9 mouse cellular contexts compared by ENCODE assay signal in the genomic region with DNA sequence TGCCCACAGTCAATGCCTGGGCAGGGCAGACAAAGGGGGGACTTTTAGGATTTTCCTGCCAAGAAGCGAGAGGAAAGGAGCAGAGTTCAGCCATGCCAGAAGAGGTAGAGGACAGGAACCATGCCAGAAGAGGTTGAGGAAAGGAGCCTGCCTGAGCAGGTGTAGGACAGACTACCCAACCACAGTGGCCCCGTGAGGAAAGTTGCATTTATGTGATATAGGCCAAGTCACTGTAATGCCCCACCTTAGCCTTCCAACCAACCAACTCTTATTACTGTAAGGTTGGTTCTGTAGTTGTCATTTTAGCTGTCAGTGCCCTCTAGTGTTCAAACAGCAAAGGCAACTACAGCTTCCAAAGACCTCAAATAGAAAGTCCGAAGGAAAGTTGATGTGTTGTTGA. TPM values are rescaled to one million over a fixed set of nuclear protein-coding genes. Genes with fewer than 3 reads are reported as not detected.
A peak's percentile ranks its signal among the peaks of the same experiment; 100 is the strongest.
DNase-seq lines count a peak whose midpoint lies in the region; ATAC-seq lines count a peak whose summit lies in the region.
"Had no signal": no experiment of that assay in that cellular context is flagged by ENCODE, and none has a peak within 500 bp of the region (broad histone marks: within the 10 kb centered on the region; RNA-seq: fewer than 3 reads in every experiment).

No protein-coding gene starts in this region.

- no peaks in the 10 kb centered on the region for H3K27me3 ChIP-seq in kidney, embryonic 14.5 days (ENCODE audit: control insufficient read depth, insufficient read depth, low read length)
- H3K27me3 ChIP-seq in embryonic facial prominence, embryonic 14.5 days (replicated peaks; ENCODE audit: control insufficient read depth, insufficient read depth, low read length): no peaks in the 10 kb centered on the region
- H3K27me3 ChIP-seq: hindbrain, embryonic 15.5 days had no signal

- no peak overlapping the region for H3K9ac ChIP-seq in kidney, embryonic 14.5 days (ENCODE audit: low read depth, low read length)
- H3K9ac ChIP-seq in embryonic facial prominence, embryonic 14.5 days (ENCODE audit: low read depth, low read length): no peak overlapping the region
- H3K9ac ChIP-seq: hindbrain, embryonic 15.5 days had no signal

- H3K27ac ChIP-seq in kidney, embryonic 14.5 days (ENCODE audit: low read depth, low read length): no peak overlapping the region
- no peak overlapping the region for H3K27ac ChIP-seq in embryonic facial prominence, embryonic 14.5 days (replicated peaks; ENCODE audit: low read depth, low read length)
- H3K27ac ChIP-seq: hindbrain, embryonic 15.5 days had no signal

- H3K36me3 ChIP-seq in kidney, embryonic 14.5 days (ENCODE audit: control insufficient read depth, insufficient read depth, low read length): no peaks in the 10 kb centered on the region
- no peaks in the 10 kb centered on the region for H3K36me3 ChIP-seq in embryonic facial prominence, embryonic 14.5 days (ENCODE audit: control insufficient read depth, insufficient read depth, low read length)
- H3K36me3 ChIP-seq: hindbrain, embryonic 15.5 days had no signal

- 70% methylated on average over 3 of the region's 3 CpGs for WGBS in kidney, embryonic 14.5 days
- WGBS in embryonic facial prominence, embryonic 14.5 days: 71% methylated on average over 3 of the region's 3 CpGs

- H3K9me3 ChIP-seq in kidney, embryonic 14.5 days (ENCODE audit: control insufficient read depth, low read length): no peaks in the 10 kb centered on the region
- H3K9me3 ChIP-seq in embryonic facial prominence, embryonic 14.5 days (ENCODE audit: control insufficient read depth, low read length): no peaks in the 10 kb centered on the region
- H3K9me3 ChIP-seq: hindbrain, embryonic 15.5 days had no signal

- no peak overlapping the region for H3K4me2 ChIP-seq in kidney, embryonic 14.5 days (replicated peaks; ENCODE audit: low read depth, low read length)
- H3K4me2 ChIP-seq in embryonic facial prominence, embryonic 14.5 days (ENCODE audit: low read depth, low read length): peak overlapping the region; percentile 38; the same call in 1 of the 2 replicates

- ATAC-seq in kidney, embryonic 14.5 days (ENCODE audit: low FRiP score, low TSS enrichment): no peak
- ATAC-seq in embryonic facial prominence, embryonic 14.5 days (ENCODE audit: low read depth): 0 out of 2 replicates have a peak, but pooled peaks have one; percentile 33
- peak; percentile 95 for ATAC-seq in megakaryocyte progenitor cell, adult 5-6 weeks (replicated peaks; ENCODE audit: poor library complexity)

- H3K4me3 ChIP-seq in kidney, embryonic 14.5 days (ENCODE audit: low read length): no peak overlapping the region
- no peak overlapping the region for H3K4me3 ChIP-seq in embryonic facial prominence, embryonic 14.5 days (ENCODE audit: low read depth, low read length)
- H3K4me3 ChIP-seq: hindbrain, embryonic 15.5 days had no signal

- no peaks in the 10 kb centered on the region for H3K4me1 ChIP-seq in kidney, embryonic 14.5 days (ENCODE audit: control insufficient read depth, insufficient read depth, low read length)
- H3K4me1 ChIP-seq in embryonic facial prominence, embryonic 14.5 days (ENCODE audit: control insufficient read depth, insufficient read depth, low read length): no peaks in the 10 kb centered on the region
- H3K4me1 ChIP-seq: hindbrain, embryonic 15.5 days had no signal

- peak; percentile 3 for DNase-seq in kidney, adult 11 months
- peak; percentile 5 for DNase-seq in Muller cell, postnatal 12 days (ENCODE audit: inconsistent ontology term)
- peak; percentile 62 for DNase-seq in embryonic facial prominence, embryonic 14.5 days (ENCODE audit: low spot score)
- peak; percentile 39 for DNase-seq in kidney, adult 9 months
- DNase-seq in ovary, postnatal 36 days (ENCODE audit: low spot score): no peak
- DNase-seq in yolk sac, embryonic 10.5 days (ENCODE audit: low spot score): no peak

RNA-seq across cellular contexts. Expression of gene Slfn3, which starts 0.9 kb away (rescaled TPM):
- polyA plus RNA-seq in kidney, embryonic 14.5 days (2014; fragmentation: Nextera tagmentation; extraction: Ambion mirVana): 1.4 and 2.6 TPM in 2 replicates
- 1.7 TPM in 2 replicates for polyA plus RNA-seq in embryonic facial prominence, embryonic 14.5 days (2014; fragmentation: Nextera tagmentation; extraction: Ambion mirVana)
- 21.3 and 22.2 TPM in 2 replicates for total RNA-seq in megakaryocyte progenitor cell, adult 5-6 weeks (2015)
- total RNA-seq in megakaryocyte progenitor cell, adult 5-6 weeks (2017): 26.4 and 30.4 TPM in 2 replicates

RNA-seq across cellular contexts. Expression of gene Slfn4, which starts 17.0 kb away (rescaled TPM):
- 0.07 TPM in 1 of 2 replicates, not detected in the other for polyA plus RNA-seq in kidney, embryonic 14.5 days (2014; fragmentation: Nextera tagmentation; extraction: Ambion mirVana)
- 0.08 and 0.26 TPM in 2 replicates for polyA plus RNA-seq in embryonic facial prominence, embryonic 14.5 days (2014; fragmentation: Nextera tagmentation; extraction: Ambion mirVana)
- total RNA-seq in megakaryocyte progenitor cell, adult 5-6 weeks (2015): 19.0 and 22.5 TPM in 2 replicates
- 7.9 and 9.8 TPM in 2 replicates for total RNA-seq in megakaryocyte progenitor cell, adult 5-6 weeks (2017)
- polyA plus RNA-seq: hindbrain, embryonic 15.5 days had no signal

Comparison
In these comparisons a context has a peak if more than half of its experiments do, and no peak if none do; other contexts are left out.
1. DNase-seq: peak in kidney, adult 11 months (single experiment), Muller cell, postnatal 12 days (single experiment), embryonic facial prominence, embryonic 14.5 days (single experiment) and kidney, adult 9 months (single experiment); none in ovary, postnatal 36 days (single experiment) and yolk sac, embryonic 10.5 days (single experiment).